Mouse (Mus musculus): ENCODE measurements around the gene Mageb4.
"Not testable (repeated sequence)": the region's sequence is repeated elsewhere in the genome, so short reads cannot be mapped to it uniquely, and the experiment has no call there.

The Mageb4 gene

DNA sequence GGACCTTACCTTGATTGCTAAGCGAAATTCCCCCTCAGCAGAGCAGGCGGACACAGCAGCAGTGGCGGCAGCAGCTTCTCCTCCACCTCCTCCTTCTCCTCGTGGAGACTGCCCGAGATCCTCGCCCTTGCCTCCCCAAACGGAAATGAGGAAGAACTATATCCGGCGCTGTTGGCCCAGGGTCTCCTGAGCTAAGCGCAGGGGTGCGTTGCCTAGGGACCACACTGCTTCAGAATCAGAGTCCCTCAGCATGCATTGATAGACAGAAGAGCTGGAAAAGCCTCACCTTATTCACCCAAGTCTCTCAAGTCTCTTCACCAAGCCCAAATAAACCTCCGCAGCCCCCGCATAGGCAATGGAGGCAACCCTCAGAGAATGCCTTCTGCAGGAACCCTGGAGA lies at the start of gene Mageb4:
Gene Mageb4, minus strand, starts transcription at position 101 of the 400 bp plus-strand sequence.
- not testable (repeated sequence) for DNase-seq

DNA sequence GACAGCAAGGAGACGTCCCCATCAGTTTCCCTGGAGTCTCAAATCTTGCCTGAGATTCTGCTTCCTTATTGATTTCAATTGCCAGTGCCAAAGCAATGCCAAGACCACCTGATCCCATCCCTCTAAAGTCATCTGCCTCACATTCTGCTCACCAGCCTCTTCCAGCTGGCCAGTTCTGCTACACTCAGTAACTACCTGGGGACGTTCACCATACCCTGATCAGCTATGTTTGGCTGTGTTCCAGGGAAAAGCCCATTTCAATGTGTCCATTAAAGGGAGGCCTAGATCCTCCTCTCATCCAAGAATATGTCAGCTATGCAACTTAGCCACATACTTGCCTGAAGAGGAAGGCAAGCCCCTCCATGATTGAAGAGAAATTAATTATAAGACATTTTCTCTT lies 20.3 kb downstream of the Mageb4 start:
- not testable (repeated sequence) for DNase-seq

DNA sequence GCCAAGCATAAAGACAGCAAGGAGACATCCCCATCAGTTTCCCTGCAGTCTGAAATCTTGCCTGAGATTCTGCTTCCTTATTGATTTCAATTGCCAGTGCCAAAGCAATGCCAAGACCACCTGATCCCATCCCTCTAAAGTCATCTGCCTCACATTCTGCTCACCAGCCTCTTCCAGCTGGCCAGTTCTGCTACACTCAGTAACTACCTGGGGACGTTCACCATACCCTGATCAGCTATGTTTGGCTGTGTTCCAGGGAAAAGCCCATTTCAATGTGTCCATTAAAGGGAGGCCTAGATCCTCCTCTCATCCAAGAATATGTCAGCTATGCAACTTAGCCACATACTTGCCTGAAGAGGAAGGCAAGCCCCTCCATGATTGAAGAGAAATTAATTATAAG lies 58.9 kb downstream of the Mageb4 start:
- not testable (repeated sequence) for DNase-seq

DNA sequence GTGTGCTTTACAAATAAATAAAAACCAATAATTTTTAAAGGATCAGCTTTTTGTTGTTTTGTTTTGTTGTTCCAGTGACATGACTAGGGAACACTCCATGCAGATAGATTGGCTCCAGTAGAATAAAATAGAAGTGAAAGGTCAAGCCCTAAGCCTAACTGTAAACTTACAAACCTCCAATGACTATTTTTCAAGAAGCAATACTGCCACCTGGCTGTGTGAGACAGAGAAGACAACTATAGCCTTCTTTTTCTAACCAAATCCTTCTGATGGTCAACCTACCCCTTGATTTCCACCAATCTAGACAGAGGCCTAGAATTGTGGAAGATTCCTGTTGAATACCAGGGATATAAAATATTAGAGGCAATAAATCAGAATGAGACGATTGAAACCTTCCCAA lies 67.6 kb downstream of the Mageb4 start:
- no peak for DNase-seq

Data from thymus, postnatal 4 days (tissue).